Mouse (Mus musculus) midbrain, embryonic 11.5 days (tissue): ENCODE results near the gene Acap1. TPM values are rescaled to one million over a fixed set of nuclear protein-coding genes. Genes with fewer than 3 reads are reported as not detected.

Experiments used
- ATAC-seq: fragments of 200-750 bp; cut with Nextera tagmentation; 2 replicates; pipeline ENCODE4 v1.8.0; 2017; ENCODE audit warnings: moderate TSS enrichment, moderate library complexity; ENCODE audit not compliant: low FRiP score
- DNase-seq: peaks from one replicate; pipeline ENCODE4 v3.0.0; 2015; ENCODE audit warnings: low spot score; ENCODE audit errors: missing footprints
- H3K27ac ChIP-seq: fragments of 300-500 bp; sonication (generic); 2 replicates; pipeline ENCODE4 v1.5.1; 2014; ENCODE audit warnings: low read depth, low read length
- H3K27me3 ChIP-seq: fragments of 300-500 bp; sonication (generic); 2 replicates; pipeline ENCODE4 v1.6.1; 2014; ENCODE audit warnings: mild to moderate bottlenecking, low read length, moderate library complexity, mixed read lengths; ENCODE audit not compliant: control insufficient read depth, insufficient read depth
- H3K36me3 ChIP-seq: fragments of 300-500 bp; sonication (generic); 2 replicates; pipeline ENCODE4 v1.6.1; 2014; ENCODE audit warnings: mild to moderate bottlenecking, low read length, moderate library complexity, mixed read lengths; ENCODE audit not compliant: control insufficient read depth, insufficient read depth
- H3K4me1 ChIP-seq: fragments of 300-500 bp; sonication (generic); 2 replicates; pipeline ENCODE4 v1.6.1; 2014; ENCODE audit warnings: low read length; ENCODE audit not compliant: control insufficient read depth, insufficient read depth
- H3K4me2 ChIP-seq: fragments of 300-500 bp; sonication (generic); 2 replicates; pipeline ENCODE4 v1.6.1; 2014; ENCODE audit warnings: mild to moderate bottlenecking, moderate library complexity
- H3K4me3 ChIP-seq: fragments of 300-500 bp; sonication (generic); 2 replicates; pipeline ENCODE4 v1.5.1; 2014; ENCODE audit warnings: low read depth, low read length
- H3K9ac ChIP-seq: fragments of 300-500 bp; sonication (generic); 2 replicates; pipeline ENCODE4 v1.6.1; 2014; ENCODE audit warnings: low read length
- H3K9me3 ChIP-seq: fragments of 300-500 bp; sonication (generic); 2 replicates; pipeline ENCODE4 v1.6.1; 2016; ENCODE audit warnings: low read length; ENCODE audit not compliant: control insufficient read depth
- WGBS: fragments of 180-500 bp; shearing (Covaris S2); extraction: QIAGEN DNeasy Blood & Tissue Kit; methylation state at CpG from one replicate; pipeline ENCODE4 v1.1.7; 2014; 5-methylcytosine and 5-hydroxymethylcytosine counted together
- polyA plus RNA-seq: library from polyadenylated mRNA; unstranded; fragments of >200 nt; fragmentation: Nextera tagmentation; extraction: Ambion mirVana; gene quantifications from 2 replicates; pipeline ENCODE4 v1.2.1, GENCODE M21; 2014

Gene Acap1
- polyA plus RNA-seq, 1 experiment from 2014 or later: 0.36 TPM

GRCm38 (mm10) chr11:69858113-69858998 lies 37.0 kb downstream of the Acap1 start, which contains the start of gene Tnk1:
Gene Tnk1 (minus strand): TSS chr11:69858730.
- Histone ChIP-seq H3K4me1 (no peaks in the 10 kb centered on the region), H3K27ac (no peak within 1 kb of the TSS), H3K9me3 (no peaks in the 10 kb centered on the region), H3K9ac (no peak within 1 kb of the TSS), H3K27me3 (peaks cover 13% of the 10 kb centered on the region), H3K36me3 (no peaks in the 10 kb centered on the region), H3K4me3 (no peak within 1 kb of the TSS), H3K4me2 (no peak within 1 kb of the TSS)
- 22% methylated on average over 30 of the region's 30 CpGs for WGBS
- no peak for ATAC-seq
- DNase-seq: no peak

DNA sequence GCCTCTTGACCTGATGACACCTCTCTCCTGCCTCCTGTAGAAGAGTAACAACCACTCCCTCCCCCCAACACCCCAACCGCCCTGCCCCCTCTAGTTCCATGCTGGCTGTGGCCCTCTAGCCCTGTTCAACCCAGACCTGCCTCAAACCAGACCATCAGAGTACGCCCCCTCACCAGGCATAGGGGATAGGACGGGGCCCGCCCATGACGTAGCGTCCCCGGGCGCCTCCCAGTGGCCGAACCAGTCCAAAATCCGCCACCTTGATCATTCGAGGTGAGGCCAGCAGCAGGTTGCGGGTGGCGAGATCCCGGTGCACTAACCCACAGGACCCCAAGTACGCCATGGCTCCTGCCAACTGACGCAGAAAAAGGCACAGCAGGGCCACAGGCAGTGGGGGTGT lies 40.0 kb downstream of the Acap1 start:
- H3K4me3 ChIP-seq: no peak overlapping the region
- peaks cover 1% of the 10 kb centered on the region; the same call in 1 of the 2 replicates for H3K36me3 ChIP-seq
- H3K4me1 ChIP-seq: no peaks in the 10 kb centered on the region
- H3K4me2 ChIP-seq: no peak overlapping the region
- no peaks in the 10 kb centered on the region for H3K9me3 ChIP-seq
- WGBS: 24% methylated on average over 16 of the region's 16 CpGs
- DNase-seq: peak; percentile 82
- peaks cover 13% of the 10 kb centered on the region for H3K27me3 ChIP-seq
- no peak overlapping the region for H3K9ac ChIP-seq
- ATAC-seq: peak; percentile 48
- no peak overlapping the region for H3K27ac ChIP-seq

GRCm38 (mm10) chr11:69854680-69855079 lies 40.7 kb downstream of the Acap1 start:
- WGBS: 85% methylated on average over 10 of the region's 10 CpGs
- H3K4me1 ChIP-seq: no peaks in the 10 kb centered on the region
- H3K9ac ChIP-seq: no peak overlapping the region
- ATAC-seq (no peak), DNase-seq (no peak)
- no peak overlapping the region for H3K4me2 ChIP-seq
- no peak overlapping the region for H3K4me3 ChIP-seq
- no peak overlapping the region for H3K27ac ChIP-seq
- H3K27me3 ChIP-seq: peaks cover 13% of the 10 kb centered on the region
- no peaks in the 10 kb centered on the region for H3K9me3 ChIP-seq
- H3K36me3 ChIP-seq: peaks cover 2% of the 10 kb centered on the region; the same call in 1 of the 2 replicates

DNA sequence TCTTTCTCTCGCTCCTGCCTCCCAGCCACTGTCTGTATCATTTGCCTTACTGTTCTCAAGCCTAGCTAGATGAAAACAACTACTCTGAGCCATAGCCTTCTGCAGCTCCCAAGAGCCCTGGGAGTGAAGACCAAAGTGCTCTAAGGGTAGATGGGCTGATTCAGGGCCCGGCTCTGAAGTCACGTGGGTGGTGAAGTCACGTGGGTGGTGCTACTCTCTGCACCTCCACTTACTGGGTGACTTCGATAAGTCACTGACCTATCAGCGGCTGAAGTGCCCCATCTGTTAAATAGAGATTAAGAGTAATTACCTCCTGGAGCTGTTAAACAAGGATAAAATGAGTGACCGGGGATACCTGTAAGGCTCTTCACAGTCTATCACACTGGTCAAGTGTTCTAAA lies 41.3 kb downstream of the Acap1 start:
- peaks cover 13% of the 10 kb centered on the region for H3K27me3 ChIP-seq
- 81% methylated on average over 7 of the region's 7 CpGs for WGBS
- H3K4me2 ChIP-seq: no peak overlapping the region
- no peak overlapping the region for H3K27ac ChIP-seq
- H3K9me3 ChIP-seq: no peaks in the 10 kb centered on the region
- H3K36me3 ChIP-seq: peaks cover 2% of the 10 kb centered on the region; the same call in 1 of the 2 replicates
- DNase-seq (no peak), ATAC-seq (no peak)
- no peak overlapping the region for H3K4me3 ChIP-seq
- no peak overlapping the region for H3K9ac ChIP-seq
- H3K4me1 ChIP-seq: no peaks in the 10 kb centered on the region

- WGBS: 80% methylated on average over 8 of the region's 8 CpGs
- Histone ChIP-seq H3K9me3 (no peaks in the 10 kb centered on the region), H3K4me1 (peaks cover 10% of the 10 kb centered on the region; the same call in 1 of the 2 replicates), H3K9ac (no peak overlapping the region), H3K27ac (no peak overlapping the region), H3K36me3 (peaks cover 2% of the 10 kb centered on the region; the same call in 1 of the 2 replicates), H3K4me3 (no peak overlapping the region), H3K27me3 (peaks cover 2% of the 10 kb centered on the region; the same call in 1 of the 2 replicates), H3K4me2 (no peak overlapping the region)
- DNase-seq: no peak
- no peak for ATAC-seq
Measured at GRCm38 (mm10) chr11:69850754-69851153, 44.6 kb downstream of the Acap1 start.

GRCm38 (mm10) chr11:69849884-69850283 lies 45.5 kb downstream of the Acap1 start:
- no peak for DNase-seq
- Histone ChIP-seq H3K27me3 (no peaks in the 10 kb centered on the region), H3K36me3 (peaks cover 2% of the 10 kb centered on the region; the same call in 1 of the 2 replicates), H3K9me3 (no peaks in the 10 kb centered on the region), H3K4me2 (no peak overlapping the region), H3K27ac (no peak overlapping the region), H3K9ac (no peak overlapping the region), H3K4me1 (peaks cover 16% of the 10 kb centered on the region; the same call in 1 of the 2 replicates), H3K4me3 (no peak overlapping the region)
- 92% methylated on average over 15 of the region's 15 CpGs for WGBS
- ATAC-seq: no peak

DNA sequence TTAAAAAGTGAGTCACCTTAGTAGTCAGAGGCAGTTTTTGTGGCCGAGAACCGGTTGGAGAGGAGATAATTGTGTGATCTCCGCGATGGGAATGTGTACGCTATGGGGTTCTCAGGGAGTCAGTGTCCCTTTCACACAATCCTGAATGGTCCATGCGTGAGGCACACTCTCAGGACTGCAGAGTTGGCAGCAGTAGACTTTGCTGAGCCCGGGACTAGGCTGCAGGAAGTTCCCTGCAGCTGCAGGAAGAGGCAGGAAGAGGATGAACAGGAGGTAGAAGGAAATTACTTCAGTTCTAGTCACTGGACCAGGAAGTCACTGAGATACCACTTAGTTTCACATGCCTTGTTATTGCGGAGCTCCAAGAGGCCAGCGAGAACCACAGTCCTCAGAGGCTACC lies 46.2 kb downstream of the Acap1 start:
- H3K9me3 ChIP-seq: no peaks in the 10 kb centered on the region
- DNase-seq (no peak), ATAC-seq (no peak)
- H3K4me2 ChIP-seq: no peak overlapping the region
- no peak overlapping the region for H3K9ac ChIP-seq
- H3K27me3 ChIP-seq: no peaks in the 10 kb centered on the region
- peaks cover 16% of the 10 kb centered on the region; the same call in 1 of the 2 replicates for H3K4me1 ChIP-seq
- H3K4me3 ChIP-seq: no peak overlapping the region
- 92% methylated on average over 9 of the region's 9 CpGs for WGBS
- no peak overlapping the region for H3K27ac ChIP-seq
- H3K36me3 ChIP-seq: peaks cover 2% of the 10 kb centered on the region; the same call in 1 of the 2 replicates

- no peaks in the 10 kb centered on the region for H3K9me3 ChIP-seq
- peaks cover 2% of the 10 kb centered on the region; the same call in 1 of the 2 replicates for H3K36me3 ChIP-seq
- no peak overlapping the region for H3K4me3 ChIP-seq
- ATAC-seq (no peak), DNase-seq (no peak)
- no peak overlapping the region for H3K27ac ChIP-seq
- peaks cover 16% of the 10 kb centered on the region; the same call in 1 of the 2 replicates for H3K4me1 ChIP-seq
- no peaks in the 10 kb centered on the region for H3K27me3 ChIP-seq
- no peak overlapping the region for H3K9ac ChIP-seq
- H3K4me2 ChIP-seq: peak overlapping the region; percentile 71
- WGBS: 95% methylated on average over 6 of the region's 6 CpGs
Measured at GRCm38 (mm10) chr11:69848021-69848420, 47.3 kb downstream of the Acap1 start.
